Mouse (Mus musculus) right cerebral cortex, postnatal 4 days (tissue): ENCODE results near the gene Cdh5.
A peak's percentile ranks its signal among the peaks of the same experiment; 100 is the strongest.

Experiments used
- DNase-seq: peaks from one replicate; pipeline ENCODE4 v3.0.0-alpha.2; 2022

Gene Cdh5

GRCm38 (mm10) chr8:104140611-104141010 is 39.2 kb downstream of the Cdh5 start:
- no peak for DNase-seq

- DNase-seq: no peak
These were observed 41.0 kb downstream of the Cdh5 start for GRCm38 (mm10) chr8:104142415-104142814.

GRCm38 (mm10) chr8:104143379-104143778 is 42.0 kb downstream of the Cdh5 start:
- DNase-seq: no peak

GRCm38 (mm10) chr8:104144434-104145216 is 43.2 kb downstream of the Cdh5 start:
- DNase-seq: peak; percentile 46

GRCm38 (mm10) chr8:104145981-104146689 is 44.7 kb downstream of the Cdh5 start:
- peak; percentile 92 for DNase-seq

- no peak for DNase-seq
These were observed 45.5 kb downstream of the Cdh5 start for GRCm38 (mm10) chr8:104146717-104147494.

- DNase-seq: no peak
These were observed 46.5 kb downstream of the Cdh5 start for GRCm38 (mm10) chr8:104147947-104148346.

- DNase-seq: no peak
These were observed 59.3 kb downstream of the Cdh5 start for GRCm38 (mm10) chr8:104160731-104161130.

GRCm38 (mm10) chr8:104169461-104169860 is 68.0 kb downstream of the Cdh5 start:
- no peak for DNase-seq

- DNase-seq: peak; percentile 64
These were observed 69.0 kb downstream of the Cdh5 start, which contains the start of gene Bean1 for GRCm38 (mm10) chr8:104170118-104171049. Gene Bean1, plus strand, starts transcription at chr8:104170442.

- no peak for DNase-seq
These were observed 69.7 kb downstream of the Cdh5 start for GRCm38 (mm10) chr8:104171050-104171620.

- no peak for DNase-seq
These were observed 71.0 kb downstream of the Cdh5 start for GRCm38 (mm10) chr8:104172420-104172819.

- DNase-seq: no peak
These were observed 74.6 kb downstream of the Cdh5 start for GRCm38 (mm10) chr8:104175848-104176527.

GRCm38 (mm10) chr8:104177054-104177453 is 75.6 kb downstream of the Cdh5 start:
- DNase-seq: no peak

GRCm38 (mm10) chr8:104184905-104185304 is 83.5 kb downstream of the Cdh5 start:
- no peak for DNase-seq

GRCm38 (mm10) chr8:104186827-104187226 is 85.4 kb downstream of the Cdh5 start:
- no peak for DNase-seq

- no peak for DNase-seq
These were observed 86.2 kb downstream of the Cdh5 start for GRCm38 (mm10) chr8:104187622-104188021.

- no peak for DNase-seq
These were observed 87.0 kb downstream of the Cdh5 start for GRCm38 (mm10) chr8:104188459-104188858.

- DNase-seq: no peak
These were observed 89.5 kb downstream of the Cdh5 start for GRCm38 (mm10) chr8:104190777-104191468.

GRCm38 (mm10) chr8:104191496-104191895 is 90.1 kb downstream of the Cdh5 start:
- no peak for DNase-seq
